ENCODE assay signal across 8 mouse cellular contexts in genomic region chr12:84284885-84285592, GRCm38 (mm10). TPM values are rescaled to one million over a fixed set of nuclear protein-coding genes. Genes with fewer than 3 reads are reported as not detected.
DNase-seq lines count a peak whose midpoint lies in the region; ATAC-seq and TF ChIP-seq lines count a peak whose summit lies in the region.

Ptgr2 (plus strand) TSS chr12:84285232.

- ATAC-seq in heart, embryonic 15.5 days (replicated peaks; ENCODE audit: insufficient number of reproducible peaks, insufficient read depth, low FRiP score, low read depth): peak; percentile 97
- peak; percentile 98 for ATAC-seq in liver, embryonic 14.5 days (ENCODE audit: insufficient read depth)
- ATAC-seq in neural tube, embryonic 11.5 days (ENCODE audit: insufficient read depth, low FRiP score, low TSS enrichment): peak; percentile 93
- peak; percentile 98 for ATAC-seq in stomach, postnatal 0 days (ENCODE audit: low FRiP score, low TSS enrichment)

- DNase-seq in CD8-positive naive resting alpha-beta T cell, adult 2 months (ENCODE audit: low read depth in 2 of 2, low spot score in 2 of 2): peak; percentile 88 to 90
- DNase-seq in c-Kit-positive CD71-negative TER-119-negative erythroid progenitor cells, embryonic 14.5 days (ENCODE audit: low read depth): peak; percentile 96
- DNase-seq in forebrain, embryonic 10.5 days (ENCODE audit: extremely low spot score, low spot score): peak; percentile 95
- peak; percentile 96 to 98 for DNase-seq in kidney, postnatal 25 days
- peak; percentile 97 to 98 (median 97) for DNase-seq in liver, embryonic 14.5 days (ENCODE audit: low read depth in 3 of 3, low spot score in 3 of 3)
- DNase-seq in neural tube, embryonic 11.5 days (ENCODE audit: low spot score): peak; percentile 92
- DNase-seq in stomach, postnatal 0 days (ENCODE audit: low spot score): peak; percentile 95

- H3K9ac ChIP-seq in heart, embryonic 15.5 days: peak within 1 kb of the TSS; percentile 60
- H3K9ac ChIP-seq in liver, embryonic 14.5 days (replicated peaks): peak within 1 kb of the TSS; percentile 93
- peak within 1 kb of the TSS; percentile 71 for H3K9ac ChIP-seq in neural tube, embryonic 11.5 days (ENCODE audit: low read length)
- peak within 1 kb of the TSS; percentile 76 for H3K9ac ChIP-seq in stomach, postnatal 0 days (ENCODE audit: low read length)

- peaks cover 3% of the 10 kb centered on the region; the same call in 1 of the 2 replicates for H3K9me3 ChIP-seq in forebrain, embryonic 10.5 days
- no peaks in the 10 kb centered on the region for H3K9me3 ChIP-seq in heart, embryonic 15.5 days (replicated peaks)
- no peaks in the 10 kb centered on the region for H3K9me3 ChIP-seq in liver, embryonic 14.5 days (ENCODE audit: control insufficient read depth, low read length)
- no peaks in the 10 kb centered on the region for H3K9me3 ChIP-seq in neural tube, embryonic 11.5 days (ENCODE audit: control insufficient read depth, low read length)
- no peaks in the 10 kb centered on the region for H3K9me3 ChIP-seq in stomach, postnatal 0 days (ENCODE audit: control insufficient read depth, low read length)

- WGBS in forebrain, embryonic 10.5 days: under 1% methylated on average over 39 of the region's 39 CpGs
- WGBS in heart, embryonic 15.5 days: under 1% methylated on average over 39 of the region's 39 CpGs
- WGBS in liver, embryonic 14.5 days (ENCODE audit: insufficient replicate concordance): under 1% methylated on average over 39 of the region's 39 CpGs
- under 1% methylated on average over 39 of the region's 39 CpGs for WGBS in neural tube, embryonic 11.5 days
- WGBS in stomach, postnatal 0 days: under 1% methylated on average over 39 of the region's 39 CpGs

- H3K27ac ChIP-seq in forebrain, embryonic 10.5 days: peak within 1 kb of the TSS; percentile 85
- H3K27ac ChIP-seq in heart, embryonic 15.5 days: peak within 1 kb of the TSS; percentile 76
- H3K27ac ChIP-seq in liver, embryonic 14.5 days: peak within 1 kb of the TSS; percentile 87
- 0 out of 2 replicates have a peak within 1 kb of the TSS, but pooled peaks have one; percentile 27 for H3K27ac ChIP-seq in neural tube, embryonic 11.5 days (ENCODE audit: low read depth, low read length)
- H3K27ac ChIP-seq in stomach, postnatal 0 days (replicated peaks): peak within 1 kb of the TSS; percentile 87

- H3K4me3 ChIP-seq in forebrain, embryonic 10.5 days: peak within 1 kb of the TSS; percentile 62
- H3K4me3 ChIP-seq in heart, embryonic 15.5 days: peak within 1 kb of the TSS; percentile 55
- peak within 1 kb of the TSS; percentile 90 for H3K4me3 ChIP-seq in liver, embryonic 14.5 days (ENCODE audit: insufficient read depth in 1 of 2, low read depth in 2 of 2, low read length in 2 of 2)
- peak within 1 kb of the TSS; percentile 50 for H3K4me3 ChIP-seq in neural tube, embryonic 11.5 days (ENCODE audit: low read depth, low read length)
- H3K4me3 ChIP-seq in stomach, postnatal 0 days (ENCODE audit: low read depth, low read length): peak within 1 kb of the TSS; percentile 53

- H3K27me3 ChIP-seq in forebrain, embryonic 10.5 days (ENCODE audit: poor library complexity, severe bottlenecking): no peaks in the 10 kb centered on the region
- no peaks in the 10 kb centered on the region for H3K27me3 ChIP-seq in heart, embryonic 15.5 days
- H3K27me3 ChIP-seq in liver, embryonic 14.5 days (ENCODE audit: control insufficient read depth, insufficient read depth, low read length): no peaks in the 10 kb centered on the region
- no peaks in the 10 kb centered on the region for H3K27me3 ChIP-seq in neural tube, embryonic 11.5 days (ENCODE audit: control insufficient read depth, insufficient read depth, low read length)
- no peaks in the 10 kb centered on the region for H3K27me3 ChIP-seq in stomach, postnatal 0 days (ENCODE audit: control insufficient read depth, insufficient read depth, low read length)

- no peaks in the 10 kb centered on the region for H3K36me3 ChIP-seq in forebrain, embryonic 10.5 days (replicated peaks)
- H3K36me3 ChIP-seq in heart, embryonic 15.5 days: no peaks in the 10 kb centered on the region
- H3K36me3 ChIP-seq in liver, embryonic 14.5 days (replicated peaks; ENCODE audit: control insufficient read depth, insufficient read depth, low read depth): peaks cover 2% of the 10 kb centered on the region; the same call in 1 of the 2 replicates
- no peaks in the 10 kb centered on the region for H3K36me3 ChIP-seq in neural tube, embryonic 11.5 days (ENCODE audit: control insufficient read depth, insufficient read depth, low read length)
- H3K36me3 ChIP-seq in stomach, postnatal 0 days (ENCODE audit: control insufficient read depth, insufficient read depth, low read length): no peaks in the 10 kb centered on the region

- H3K4me1 ChIP-seq in forebrain, embryonic 10.5 days: peaks cover 20% of the 10 kb centered on the region
- H3K4me1 ChIP-seq in heart, embryonic 15.5 days (replicated peaks): peaks cover 10% of the 10 kb centered on the region
- peaks cover 15% of the 10 kb centered on the region in 2 experiments for H3K4me1 ChIP-seq in liver, embryonic 14.5 days (replicated peaks; ENCODE audit: control insufficient read depth in 2 of 2, insufficient read depth in 2 of 2, low read length in 1 of 2)
- peaks cover 3% of the 10 kb centered on the region for H3K4me1 ChIP-seq in neural tube, embryonic 11.5 days (ENCODE audit: control insufficient read depth, insufficient read depth, low read length)
- H3K4me1 ChIP-seq in stomach, postnatal 0 days (replicated peaks; ENCODE audit: control insufficient read depth, insufficient read depth): no peaks in the 10 kb centered on the region

- H3K4me2 ChIP-seq in heart, embryonic 15.5 days: peak within 1 kb of the TSS; percentile 65
- peak within 1 kb of the TSS; percentile 92 for H3K4me2 ChIP-seq in liver, embryonic 14.5 days (ENCODE audit: low read depth)
- peak within 1 kb of the TSS; percentile 73 for H3K4me2 ChIP-seq in neural tube, embryonic 11.5 days (ENCODE audit: low read depth)
- H3K4me2 ChIP-seq in stomach, postnatal 0 days (replicated peaks; ENCODE audit: low read depth): peak within 1 kb of the TSS; percentile 71

- peak; percentile 53 for TF ChIP-seq CTCF in liver, embryonic 14.5 days (IDR thresholded peaks at IDR 0.05; ENCODE audit: low read depth)
- TF ChIP-seq CTCF in stomach, postnatal 0 days (IDR thresholded peaks at IDR 0.05; ENCODE audit: low read depth): peak; percentile 34; the same call in 1 of the 2 replicates

- TF ChIP-seq EP300 in liver, embryonic 14.5 days (IDR thresholded peaks at IDR 0.05; ENCODE audit: low read depth): peak; percentile 65
- TF ChIP-seq EP300 in stomach, postnatal 0 days (optimal IDR thresholded peaks at IDR 0.05): peak; percentile 96

RNA-seq across cellular contexts. Expression of gene Ptgr2, which starts in this region (rescaled TPM):
- polyA plus RNA-seq in forebrain, embryonic 10.5 days (2016; fragmentation: Nextera tagmentation; extraction: Ambion mirVana): 17.7 and 18.2 TPM in 2 replicates
- 69.3 and 89.7 TPM in 2 replicates for polyA plus RNA-seq in heart, embryonic 15.5 days (2015; fragmentation: Nextera tagmentation; extraction: Ambion mirVana)
- 7.4 and 13.3 TPM in 2 replicates for polyA plus RNA-seq in liver, embryonic 14.5 days (2012; rRNA removed)
- polyA plus RNA-seq in liver, embryonic 14.5 days (2014; fragmentation: Nextera tagmentation; extraction: Ambion mirVana): 22.9 and 24.1 TPM in 2 replicates
- polyA plus RNA-seq in neural tube, embryonic 11.5 days (2014; fragmentation: Nextera tagmentation; extraction: Ambion mirVana): 15.5 and 16.4 TPM in 2 replicates
- 27.4 and 29.1 TPM in 2 replicates for polyA plus RNA-seq in stomach, postnatal 0 days (2015; fragmentation: Nextera tagmentation; extraction: Ambion mirVana)

Comparison
In these comparisons a context has a peak if more than half of its experiments do, and no peak if none do; other contexts are left out.
1. Peak in every context shown above with its lines: DNase-seq, ATAC-seq, H3K4me3 ChIP-seq and H3K27ac ChIP-seq.
2. H3K27ac ChIP-seq: peak in every context shown above with its lines; median percentile 87 in liver, embryonic 14.5 days; 87 in stomach, postnatal 0 days; 85 in forebrain, embryonic 10.5 days; 76 in heart, embryonic 15.5 days; 27 in neural tube, embryonic 11.5 days.